In genomic region chr5:67821987-67822401, GRCm38 (mm10) we compare ENCODE assay signal across 10 mouse cellular contexts. TPM values are rescaled to one million over a fixed set of nuclear protein-coding genes. Genes with fewer than 3 reads are reported as not detected.
DNase-seq lines count a peak whose midpoint lies in the region; ATAC-seq and TF ChIP-seq lines count a peak whose summit lies in the region.
"Had no signal": no experiment of that assay in that cellular context is flagged by ENCODE, and none has a peak within 500 bp of the region (broad histone marks: within the 10 kb centered on the region; RNA-seq: fewer than 3 reads in every experiment).

No protein-coding gene starts in this region.

- H3K4me1 ChIP-seq in heart, embryonic 10.5 days, result peaks cover 9% of the 10 kb centered on the region; the same call in 1 of the 2 replicates
- H3K4me1 ChIP-seq in embryonic facial prominence, embryonic 10.5 days, result peaks cover 3% of the 10 kb centered on the region; the same call in 1 of the 2 replicates
- peaks cover 77% of the 10 kb centered on the region for H3K4me1 ChIP-seq in liver, embryonic 12.5 days
- peaks cover 4% of the 10 kb centered on the region; the same call in 1 of the 2 replicates for H3K4me1 ChIP-seq in hindbrain, postnatal 0 days (ENCODE audit: insufficient read depth, low read length)
- H3K4me1 ChIP-seq in hindbrain, embryonic 14.5 days (replicated peaks; ENCODE audit: control insufficient read depth, insufficient read depth, low read length), result no peaks in the 10 kb centered on the region; the same call in 1 of the 2 replicates
- H3K4me1 ChIP-seq: embryonic facial prominence, embryonic 12.5 days; limb, embryonic 15.5 days had no signal

- peak overlapping the region; percentile 28; the same call in 1 of the 2 replicates for H3K9ac ChIP-seq in liver, embryonic 12.5 days
- H3K9ac ChIP-seq in hindbrain, postnatal 0 days (replicated peaks; ENCODE audit: low read length), result no peak overlapping the region
- no peak overlapping the region for H3K9ac ChIP-seq in hindbrain, embryonic 14.5 days
- H3K9ac ChIP-seq: embryonic facial prominence, embryonic 12.5 days; limb, embryonic 15.5 days had no signal

- H3K27ac ChIP-seq in heart, embryonic 10.5 days, result no peak overlapping the region
- no peak overlapping the region for H3K27ac ChIP-seq in embryonic facial prominence, embryonic 10.5 days (replicated peaks)
- H3K27ac ChIP-seq in liver, embryonic 12.5 days, result peak overlapping the region; percentile 73; the same call in 1 of the 2 replicates
- no peak overlapping the region for H3K27ac ChIP-seq in hindbrain, postnatal 0 days
- H3K27ac ChIP-seq in hindbrain, embryonic 14.5 days, result no peak overlapping the region
- H3K27ac ChIP-seq: embryonic facial prominence, embryonic 12.5 days; limb, embryonic 15.5 days had no signal

- peak overlapping the region; percentile 59 for H3K4me2 ChIP-seq in liver, embryonic 12.5 days
- H3K4me2 ChIP-seq in hindbrain, postnatal 0 days (ENCODE audit: low read depth, low read length), result no peak overlapping the region
- H3K4me2 ChIP-seq in hindbrain, embryonic 14.5 days (replicated peaks), result no peak overlapping the region
- H3K4me2 ChIP-seq: embryonic facial prominence, embryonic 12.5 days; limb, embryonic 15.5 days had no signal

- ATAC-seq in liver, embryonic 12.5 days, result peak; percentile 57
- no peak for ATAC-seq in hindbrain, postnatal 0 days
- ATAC-seq in hindbrain, embryonic 14.5 days (ENCODE audit: low FRiP score), result no peak

- TF ChIP-seq CTCF in hindbrain, postnatal 0 days (IDR thresholded peaks at IDR 0.05; ENCODE audit: low read depth), result no peak

- H3K9me3 ChIP-seq in heart, embryonic 10.5 days, result no peaks in the 10 kb centered on the region
- no peaks in the 10 kb centered on the region for H3K9me3 ChIP-seq in embryonic facial prominence, embryonic 10.5 days
- no peaks in the 10 kb centered on the region for H3K9me3 ChIP-seq in liver, embryonic 12.5 days (replicated peaks)
- no peaks in the 10 kb centered on the region for H3K9me3 ChIP-seq in hindbrain, postnatal 0 days (ENCODE audit: low read length)
- no peaks in the 10 kb centered on the region for H3K9me3 ChIP-seq in hindbrain, embryonic 14.5 days (ENCODE audit: control insufficient read depth, low read length)
- H3K9me3 ChIP-seq: embryonic facial prominence, embryonic 12.5 days; limb, embryonic 15.5 days had no signal

- DNase-seq in heart, adult 8-10 months (ENCODE audit: low spot score), result peak; percentile 53
- no peak for DNase-seq in heart, embryonic 10.5 days (ENCODE audit: low spot score)
- peak; percentile 3 for DNase-seq in embryonic facial prominence, embryonic 10.5 days (ENCODE audit: low spot score)
- DNase-seq in naive thymus-derived CD4-positive, alpha-beta T cell, adult 2 months (ENCODE audit: low read depth), result peak; percentile 31
- no peak for DNase-seq in urinary bladder, postnatal 36 days (ENCODE audit: low spot score in 2 of 2)
- no peak for DNase-seq in hindbrain, postnatal 0 days (ENCODE audit: low spot score)
- DNase-seq in hindbrain, embryonic 14.5 days (ENCODE audit: low spot score), result no peak

- H3K4me3 ChIP-seq in heart, embryonic 10.5 days, result no peak overlapping the region
- H3K4me3 ChIP-seq in embryonic facial prominence, embryonic 10.5 days, result no peak overlapping the region
- no peak overlapping the region for H3K4me3 ChIP-seq in liver, embryonic 12.5 days
- H3K4me3 ChIP-seq in hindbrain, postnatal 0 days (ENCODE audit: low read length), result no peak overlapping the region
- H3K4me3 ChIP-seq in hindbrain, embryonic 14.5 days (replicated peaks; ENCODE audit: low read length), result no peak overlapping the region
- H3K4me3 ChIP-seq: embryonic facial prominence, embryonic 12.5 days; limb, embryonic 15.5 days had no signal

- WGBS in heart, embryonic 10.5 days, result 84% methylated on average over 8 of the region's 8 CpGs
- 88% methylated on average over 8 of the region's 8 CpGs for WGBS in embryonic facial prominence, embryonic 10.5 days
- WGBS in liver, embryonic 12.5 days (ENCODE audit: insufficient replicate concordance), result 33% methylated on average over 8 of the region's 8 CpGs
- WGBS in hindbrain, postnatal 0 days, result 75% methylated on average over 8 of the region's 8 CpGs
- WGBS in hindbrain, embryonic 14.5 days, result 85% methylated on average over 8 of the region's 8 CpGs

- H3K27me3 ChIP-seq in heart, embryonic 10.5 days (ENCODE audit: insufficient read depth, poor library complexity, severe bottlenecking), result no peaks in the 10 kb centered on the region
- no peaks in the 10 kb centered on the region for H3K27me3 ChIP-seq in embryonic facial prominence, embryonic 10.5 days (replicated peaks; ENCODE audit: low read depth, poor library complexity, severe bottlenecking)
- no peaks in the 10 kb centered on the region for H3K27me3 ChIP-seq in liver, embryonic 12.5 days (replicated peaks)
- H3K27me3 ChIP-seq in hindbrain, postnatal 0 days (ENCODE audit: insufficient read depth, low read length), result no peaks in the 10 kb centered on the region
- no peaks in the 10 kb centered on the region for H3K27me3 ChIP-seq in hindbrain, embryonic 14.5 days (ENCODE audit: control insufficient read depth, insufficient read depth, low read length)
- H3K27me3 ChIP-seq: embryonic facial prominence, embryonic 12.5 days; limb, embryonic 15.5 days had no signal

- H3K36me3 ChIP-seq in heart, embryonic 10.5 days, result no peaks in the 10 kb centered on the region
- H3K36me3 ChIP-seq in embryonic facial prominence, embryonic 10.5 days (replicated peaks), result no peaks in the 10 kb centered on the region
- no peaks in the 10 kb centered on the region for H3K36me3 ChIP-seq in liver, embryonic 12.5 days
- H3K36me3 ChIP-seq in hindbrain, postnatal 0 days (ENCODE audit: insufficient read depth, low read length), result no peaks in the 10 kb centered on the region
- no peaks in the 10 kb centered on the region for H3K36me3 ChIP-seq in hindbrain, embryonic 14.5 days (replicated peaks; ENCODE audit: control insufficient read depth, insufficient read depth)
- H3K36me3 ChIP-seq: embryonic facial prominence, embryonic 12.5 days; limb, embryonic 15.5 days had no signal

RNA-seq across cellular contexts. Expression of gene Atp8a1, which starts 25.2 kb away (rescaled TPM):
- total RNA-seq in heart, adult 8-10 months (2022), result 10 to 100 TPM; 24.5 to 29.8 (median 26.1) TPM
- polyA plus RNA-seq in heart, embryonic 10.5 days (2016; fragmentation: Nextera tagmentation; extraction: Ambion mirVana), result 16.2 and 19.9 TPM in 2 replicates
- polyA plus RNA-seq in embryonic facial prominence, embryonic 10.5 days (2016; fragmentation: Nextera tagmentation; extraction: Ambion mirVana), result 9.2 and 9.7 TPM in 2 replicates
- polyA plus RNA-seq in liver, embryonic 12.5 days (2016; fragmentation: Nextera tagmentation; extraction: Ambion mirVana), result 61.2 and 64.2 TPM in 2 replicates
- 78.2 and 125 TPM in 2 replicates for total RNA-seq in hindbrain, postnatal 0 days (2014; rRNA removed)
- 37.8 and 41.1 TPM in 2 replicates for polyA plus RNA-seq in hindbrain, postnatal 0 days (2015; fragmentation: Nextera tagmentation; extraction: Ambion mirVana)
- 77.3 and 80.6 TPM in 2 replicates for polyA plus RNA-seq in hindbrain, embryonic 14.5 days (2014; fragmentation: Nextera tagmentation; extraction: Ambion mirVana)

Comparison
In these comparisons a context has a peak if more than half of its experiments do, and no peak if none do; other contexts are left out.
1. DNase-seq: peak in heart, adult 8-10 months (single experiment), embryonic facial prominence, embryonic 10.5 days (single experiment) and naive thymus-derived CD4-positive, alpha-beta T cell, adult 2 months (single experiment); none in heart, embryonic 10.5 days (single experiment), urinary bladder, postnatal 36 days (0 of 2), hindbrain, postnatal 0 days (single experiment) and hindbrain, embryonic 14.5 days (single experiment).